Mouse (Mus musculus) kidney, adult 9 months (tissue): ENCODE measurements around the gene Gm17334.

Experiments used
- DNase-seq: peaks from one replicate; pipeline ENCODE4 v3.0.0; 2022

The Gm17334 gene

GRCm38 (mm10) chr11:53737573-53737946 is 35.4 kb downstream of the Gm17334 start:
- peak; percentile 67 for DNase-seq

- DNase-seq, result peak; percentile 88
These were observed 36.0 kb downstream of the Gm17334 start for GRCm38 (mm10) chr11:53736771-53737572.

GRCm38 (mm10) chr11:53735682-53736245 is 37.2 kb downstream of the Gm17334 start:
- DNase-seq, result peak; percentile 55

- DNase-seq, result no peak
These were observed 37.9 kb downstream of the Gm17334 start for GRCm38 (mm10) chr11:53734970-53735681.

GRCm38 (mm10) chr11:53734431-53734830 is 38.6 kb downstream of the Gm17334 start:
- no peak for DNase-seq

GRCm38 (mm10) chr11:53733824-53734223 is 39.2 kb downstream of the Gm17334 start:
- DNase-seq, result no peak

- no peak for DNase-seq
These were observed 40.7 kb downstream of the Gm17334 start for GRCm38 (mm10) chr11:53732244-53732643.

GRCm38 (mm10) chr11:53731457-53731856 is 41.5 kb downstream of the Gm17334 start:
- DNase-seq, result no peak
